Mouse (Mus musculus) lung, postnatal 0 days (tissue): Measurements from ENCODE around the gene Fam71f1.

Source experiments
- CTCF ChIP-seq: IDR thresholded peaks from 2 replicates; pipeline ENCODE4 v1.5.1; 2016; ENCODE audit warnings: antibody characterized with exemption, mild to moderate bottlenecking
- EP300 ChIP-seq: IDR thresholded peaks from 2 replicates; pipeline ENCODE4 v1.6.1; 2016; ENCODE audit warnings: antibody characterized with exemption, mild to moderate bottlenecking, control low read depth

DNA sequence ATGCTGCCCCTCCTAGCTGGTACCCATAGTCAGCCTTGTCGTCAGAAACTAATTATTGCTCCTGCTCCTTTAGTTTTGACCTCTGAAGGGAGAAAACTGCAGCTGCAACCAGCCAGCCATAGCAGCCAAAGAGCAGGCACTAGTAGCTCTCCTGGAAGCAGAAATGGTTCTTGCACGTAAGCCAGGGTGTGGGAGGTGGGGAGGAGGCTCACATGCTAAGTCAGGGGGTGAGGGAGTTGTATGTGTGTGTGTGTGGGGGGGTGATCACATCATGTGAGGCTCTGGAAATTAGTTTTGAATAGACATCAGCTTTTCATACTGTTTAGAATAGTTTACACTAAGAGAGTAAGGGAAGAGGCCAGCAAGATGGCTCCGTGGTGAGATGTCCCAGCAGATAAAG is 999 bp upstream of the Fam71f1 start:
- TF ChIP-seq CTCF (no peak), EP300 (no peak)
